Mouse (Mus musculus): ENCODE results near the gene Cfap99. TPM values are rescaled to one million over a fixed set of nuclear protein-coding genes. Genes with fewer than 3 reads are reported as not detected.
A peak's percentile ranks its signal among the peaks of the same experiment; 100 is the strongest.

Gene Cfap99
- polyA plus RNA-seq, 1 experiment from 2014 or later, result not detected

- no peak for ATAC-seq
- no peak overlapping the region for H3K27ac ChIP-seq
- no peak overlapping the region for H3K9ac ChIP-seq
- WGBS, result 82% methylated on average over 5 of the region's 5 CpGs
- no peaks in the 10 kb centered on the region for H3K36me3 ChIP-seq
- no peaks in the 10 kb centered on the region for H3K9me3 ChIP-seq
- H3K4me1 ChIP-seq (replicated peaks), result peaks cover 18% of the 10 kb centered on the region
- H3K4me2 ChIP-seq (replicated peaks), result no peak overlapping the region
- H3K4me3 ChIP-seq (replicated peaks), result no peak overlapping the region
- H3K27me3 ChIP-seq (replicated peaks), result peaks cover 31% of the 10 kb centered on the region
Measured at GRCm38 (mm10) chr5:34283355-34283754, 5.0 kb upstream of the Cfap99 start.

- no peak for ATAC-seq
- H3K4me1 ChIP-seq (replicated peaks), result peaks cover 22% of the 10 kb centered on the region
- H3K36me3 ChIP-seq, result no peaks in the 10 kb centered on the region
- no peaks in the 10 kb centered on the region for H3K9me3 ChIP-seq
- H3K27me3 ChIP-seq (replicated peaks), result peaks cover 39% of the 10 kb centered on the region
- 51% methylated on average over 3 of the region's 3 CpGs for WGBS
- no peak overlapping the region for H3K27ac ChIP-seq
- H3K4me3 ChIP-seq (replicated peaks), result no peak overlapping the region
- no peak overlapping the region for H3K9ac ChIP-seq
- no peak overlapping the region for H3K4me2 ChIP-seq (replicated peaks)
Measured at GRCm38 (mm10) chr5:34284156-34284750, 4.1 kb upstream of the Cfap99 start.

- Histone ChIP-seq H3K27ac (no peak overlapping the region), H3K9me3 (no peaks in the 10 kb centered on the region), H3K4me2 (replicated peaks) (no peak overlapping the region), H3K9ac (no peak overlapping the region), H3K36me3 (no peaks in the 10 kb centered on the region), H3K27me3 (replicated peaks) (peaks cover 46% of the 10 kb centered on the region), H3K4me3 (replicated peaks) (no peak overlapping the region), H3K4me1 (replicated peaks) (peaks cover 22% of the 10 kb centered on the region)
- ATAC-seq, result no peak
- 86% methylated on average over 2 of the region's 2 CpGs for WGBS
Measured at GRCm38 (mm10) chr5:34285285-34285684, 3.1 kb upstream of the Cfap99 start.

- ATAC-seq, result no peak
- Histone ChIP-seq H3K9me3 (no peaks in the 10 kb centered on the region), H3K27me3 (replicated peaks) (peaks cover 46% of the 10 kb centered on the region)
Measured at GRCm38 (mm10) chr5:34286516-34286915, 1.9 kb upstream of the Cfap99 start.

GRCm38 (mm10) chr5:34287001-34287837, 1.2 kb upstream of the Cfap99 start:
- no peak overlapping the region for H3K9ac ChIP-seq
- WGBS, result 2% methylated on average over 54 of the region's 54 CpGs
- no peak for ATAC-seq
- no peak overlapping the region for H3K27ac ChIP-seq
- peak overlapping the region; percentile 99 for H3K4me2 ChIP-seq (replicated peaks)
- H3K27me3 ChIP-seq (replicated peaks), result peaks cover 46% of the 10 kb centered on the region
- H3K4me1 ChIP-seq (replicated peaks), result peaks cover 22% of the 10 kb centered on the region
- no peaks in the 10 kb centered on the region for H3K9me3 ChIP-seq
- H3K36me3 ChIP-seq, result no peaks in the 10 kb centered on the region
- peak overlapping the region; percentile 58 for H3K4me3 ChIP-seq (replicated peaks)

More at GRCm38 (mm10) chr5:34286516-34286915, 1.9 kb upstream of the Cfap99 start:
- H3K4me1 ChIP-seq (replicated peaks), result peaks cover 22% of the 10 kb centered on the region
- peak overlapping the region; percentile 99 for H3K4me2 ChIP-seq (replicated peaks)
- H3K9ac ChIP-seq, result no peak overlapping the region
- 2% methylated on average over 11 of the region's 11 CpGs for WGBS
- no peak overlapping the region for H3K27ac ChIP-seq
- H3K4me3 ChIP-seq (replicated peaks), result peak overlapping the region; percentile 58
- H3K36me3 ChIP-seq, result no peaks in the 10 kb centered on the region

- WGBS, result under 1% methylated on average over 18 of the region's 18 CpGs
- Histone ChIP-seq H3K36me3 (no peaks in the 10 kb centered on the region), H3K9me3 (no peaks in the 10 kb centered on the region), H3K27me3 (replicated peaks) (peaks cover 46% of the 10 kb centered on the region), H3K4me2 (replicated peaks) (peak overlapping the region; percentile 99), H3K27ac (no peak overlapping the region), H3K9ac (peak overlapping the region; percentile 26), H3K4me1 (replicated peaks) (peaks cover 22% of the 10 kb centered on the region), H3K4me3 (replicated peaks) (peak overlapping the region; percentile 58)
- no peak for ATAC-seq
Measured at GRCm38 (mm10) chr5:34287838-34288145, 608 bp upstream of the Cfap99 start.

- Histone ChIP-seq H3K36me3 (no peaks in the 10 kb centered on the region), H3K9me3 (no peaks in the 10 kb centered on the region), H3K4me1 (replicated peaks) (peaks cover 22% of the 10 kb centered on the region), H3K4me2 (replicated peaks) (no peak overlapping the region), H3K27me3 (replicated peaks) (peaks cover 46% of the 10 kb centered on the region), H3K9ac (no peak overlapping the region), H3K4me3 (replicated peaks) (no peak overlapping the region), H3K27ac (no peak overlapping the region)
- WGBS, result 55% methylated on average over 2 of the region's 2 CpGs
- no peak for ATAC-seq
Measured at GRCm38 (mm10) chr5:34289286-34289685, 886 bp downstream of the Cfap99 start.

- no peak for ATAC-seq
- WGBS, result 81% methylated on average over 6 of the region's 6 CpGs
- no peak overlapping the region for H3K4me3 ChIP-seq (replicated peaks)
- no peaks in the 10 kb centered on the region for H3K9me3 ChIP-seq
- no peak overlapping the region for H3K4me2 ChIP-seq (replicated peaks)
- H3K4me1 ChIP-seq (replicated peaks), result 0 out of 2 replicates have a peak, but pooled peaks cover 3% of the 10 kb centered on the region
- no peaks in the 10 kb centered on the region for H3K36me3 ChIP-seq
- no peak overlapping the region for H3K27ac ChIP-seq
- peaks cover 15% of the 10 kb centered on the region for H3K27me3 ChIP-seq (replicated peaks)
- no peak overlapping the region for H3K9ac ChIP-seq
Measured at GRCm38 (mm10) chr5:34293363-34293762, 5.0 kb downstream of the Cfap99 start.

GRCm38 (mm10) chr5:34294696-34295095, 6.3 kb downstream of the Cfap99 start:
- Histone ChIP-seq H3K27me3 (replicated peaks) (peaks cover 3% of the 10 kb centered on the region; the same call in 1 of the 2 replicates), H3K36me3 (no peaks in the 10 kb centered on the region), H3K27ac (no peak overlapping the region), H3K4me2 (replicated peaks) (no peak overlapping the region), H3K9ac (no peak overlapping the region), H3K4me3 (replicated peaks) (no peak overlapping the region), H3K4me1 (replicated peaks) (no peaks in the 10 kb centered on the region), H3K9me3 (no peaks in the 10 kb centered on the region)
- 32% methylated on average over 2 of the region's 2 CpGs for WGBS
- peak; percentile 61 for ATAC-seq

GRCm38 (mm10) chr5:34295141-34295540, 6.7 kb downstream of the Cfap99 start:
- no peaks in the 10 kb centered on the region for H3K36me3 ChIP-seq
- H3K9me3 ChIP-seq, result no peaks in the 10 kb centered on the region
- H3K4me1 ChIP-seq (replicated peaks), result no peaks in the 10 kb centered on the region
- ATAC-seq, result 0 out of 2 replicates have a peak, but pooled peaks have one; percentile 4
- no peaks in the 10 kb centered on the region for H3K27me3 ChIP-seq (replicated peaks)
- H3K4me3 ChIP-seq (replicated peaks), result no peak overlapping the region
- H3K27ac ChIP-seq, result no peak overlapping the region
- 89% methylated on average over 2 of the region's 2 CpGs for WGBS
- H3K9ac ChIP-seq, result no peak overlapping the region
- H3K4me2 ChIP-seq (replicated peaks), result no peak overlapping the region

- Histone ChIP-seq H3K9ac (no peak overlapping the region), H3K9me3 (no peaks in the 10 kb centered on the region), H3K27me3 (replicated peaks) (no peaks in the 10 kb centered on the region), H3K4me2 (replicated peaks) (no peak overlapping the region), H3K4me3 (replicated peaks) (no peak overlapping the region), H3K27ac (no peak overlapping the region), H3K4me1 (replicated peaks) (no peaks in the 10 kb centered on the region), H3K36me3 (no peaks in the 10 kb centered on the region)
- no peak for ATAC-seq
- 41% methylated on average over 4 of the region's 4 CpGs for WGBS
Measured at GRCm38 (mm10) chr5:34298061-34298460, 9.7 kb downstream of the Cfap99 start.

- WGBS, result 78% methylated on average over 10 of the region's 10 CpGs
- no peaks in the 10 kb centered on the region for H3K4me1 ChIP-seq (replicated peaks)
- H3K27me3 ChIP-seq (replicated peaks), result no peaks in the 10 kb centered on the region
- H3K4me2 ChIP-seq (replicated peaks), result no peak overlapping the region
- no peak for ATAC-seq
- no peak overlapping the region for H3K4me3 ChIP-seq (replicated peaks)
- H3K9ac ChIP-seq, result no peak overlapping the region
- H3K27ac ChIP-seq, result no peak overlapping the region
- no peaks in the 10 kb centered on the region for H3K36me3 ChIP-seq
- H3K9me3 ChIP-seq, result no peaks in the 10 kb centered on the region
Measured at GRCm38 (mm10) chr5:34298937-34299535, 10.6 kb downstream of the Cfap99 start.
